Mouse (Mus musculus) megakaryocyte, embryonic 14.5 days (primary cell): ENCODE measurements around the gene Mdga1.

Source experiments
- FLI1 ChIP-seq: IDR thresholded peaks from 2 replicates; pipeline ENCODE4 v1.6.1; 2012; ENCODE audit warnings: low read length, inconsistent platforms, mixed read lengths
- GATA1 ChIP-seq: IDR thresholded peaks from 3 replicates; pipeline ENCODE4 v1.6.1; 2012; ENCODE audit warnings: mixed read lengths, low read length, inconsistent platforms, borderline replicate concordance

DNA sequence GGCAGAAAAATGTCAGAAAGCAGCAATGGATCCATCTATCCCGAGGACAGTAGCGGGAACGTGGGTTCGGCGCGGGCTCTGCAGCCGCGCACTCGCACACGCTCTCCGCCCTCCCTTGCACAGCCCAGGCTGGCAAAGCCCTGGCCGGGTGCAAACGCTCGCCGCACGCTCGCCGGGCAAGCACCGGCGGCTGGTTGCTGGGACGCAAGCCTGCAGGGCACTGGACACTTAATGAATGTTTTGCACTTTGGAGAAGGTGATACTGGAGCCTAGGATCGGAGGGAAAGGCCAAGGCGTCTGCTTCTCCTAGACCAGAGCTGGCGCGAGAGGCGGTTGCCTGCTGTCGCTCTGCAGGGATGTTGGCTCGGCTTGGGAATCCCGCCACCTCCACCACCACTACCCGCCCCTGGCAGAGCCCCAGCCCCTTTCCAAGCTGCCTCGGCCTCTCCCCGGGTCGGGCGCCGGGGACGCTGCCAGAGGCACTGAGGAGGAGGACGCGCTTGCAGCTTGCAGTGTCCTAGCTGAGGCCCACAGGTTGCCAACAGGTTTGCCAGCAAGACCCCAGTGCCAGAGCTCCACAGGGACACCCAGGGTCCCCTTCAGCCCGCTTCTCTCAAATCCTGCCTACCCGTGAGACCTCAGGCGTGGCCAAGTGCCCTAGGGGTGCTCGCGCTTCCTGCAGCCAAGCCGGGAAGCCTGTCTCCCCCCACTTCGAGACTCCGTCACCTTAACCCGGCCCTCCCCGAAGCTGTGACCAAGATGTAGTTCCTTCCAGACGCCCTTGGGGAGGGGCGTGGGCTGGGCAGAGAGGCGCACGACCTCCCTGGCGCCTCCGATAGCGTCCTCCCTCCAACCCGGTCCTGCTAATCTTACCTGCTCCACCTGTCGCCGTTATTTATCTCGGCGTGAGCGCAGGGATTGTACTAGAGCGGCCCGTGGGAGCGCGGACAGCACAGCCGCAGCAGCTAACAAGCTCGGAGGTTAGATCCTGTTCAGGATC, 80.6 kb downstream of the Mdga1 start:
- no peak for TF ChIP-seq GATA1
- TF ChIP-seq FLI1 = no peak
